Mouse (Mus musculus) left cerebral cortex, adult 2 months (tissue): ENCODE measurements at regions not wholly inside any gene's neighbourhood (a gene's known extent, or its start where the extent isn't known, plus 50 kb on each side); places are given as distances from the start of the nearest gene placed in this dataset.

Source experiments
- DNase-seq, 2 experiments: peaks; one replicate each; pipeline ENCODE4 v3.0.0; 2021 to 2022; ENCODE audit warnings: low spot score in 2 of 2, mixed read lengths in 1 of 2; ENCODE audit errors: extremely low spot score in 1 of 2
- H3K27ac ChIP-seq: fragments of 200-600 bp; 2 replicates; pipeline ENCODE4 v1.8.1; 2022
- H3K4me3 ChIP-seq: fragments of 200-600 bp; 2 replicates; pipeline ENCODE4 v1.8.1; 2022
- CTCF ChIP-seq: fragments of 200-600 bp; IDR thresholded peaks from 2 replicates; pipeline ENCODE4 v1.8.1; 2022; ENCODE audit warnings: antibody characterized with exemption, mild to moderate bottlenecking, moderate library complexity
- intact Hi-C: fragments of 180-260 bp; cut with DNase I; formaldehyde crosslinking; loops from one replicate; pipeline ENCODE4 v1.15.1; 2025

DNA sequence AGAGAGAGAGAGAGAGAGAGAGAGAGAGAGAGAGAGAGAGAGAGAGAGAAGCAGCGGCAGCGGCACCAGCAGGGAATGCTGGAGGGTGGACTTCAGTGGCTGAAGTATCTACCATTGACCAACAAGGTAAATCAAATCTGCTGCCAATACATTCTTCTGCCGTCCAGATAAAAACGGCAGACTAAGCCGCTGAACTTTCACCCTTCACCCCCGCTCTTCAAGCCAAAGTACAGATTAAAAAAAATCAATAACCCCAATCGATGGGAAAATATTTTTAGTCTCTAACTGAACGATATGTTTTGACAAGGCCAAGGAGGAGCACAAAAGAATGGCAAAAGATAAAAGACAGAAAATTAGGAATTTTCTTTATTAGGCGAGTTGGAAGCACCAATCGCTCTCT, 205.3 kb upstream of the Onecut1 start:
- intact Hi-C loops, result no loop called here
- H3K4me3 ChIP-seq, result no peak overlapping the region

GRCm38 (mm10) chr9:74671356-74671952, 190.3 kb upstream of the Onecut1 start:
- DNase-seq, result no peak
- intact Hi-C loops, result no loop called here
- TF ChIP-seq CTCF, result no peak
- Histone ChIP-seq H3K27ac (no peak overlapping the region), H3K4me3 (no peak overlapping the region)

More for the DNA sequence above, 205.3 kb upstream of the Onecut1 start:
- no peak for TF ChIP-seq CTCF
- H3K27ac ChIP-seq, result no peak overlapping the region
- DNase-seq, result no peak

- intact Hi-C loops, result no loop called here
- no peak for DNase-seq
- no peak overlapping the region for H3K4me3 ChIP-seq
- no peak for TF ChIP-seq CTCF
- H3K27ac ChIP-seq, result no peak overlapping the region
Observed at GRCm38 (mm10) chr9:74672261-74672660, 189.5 kb upstream of the Onecut1 start.

GRCm38 (mm10) chr9:74698229-74698628, 163.5 kb upstream of the Onecut1 start:
- no peak for DNase-seq
- intact Hi-C loops, result no loop called here
- TF ChIP-seq CTCF, result no peak
- no peak overlapping the region for H3K4me3 ChIP-seq
- H3K27ac ChIP-seq, result no peak overlapping the region

DNA sequence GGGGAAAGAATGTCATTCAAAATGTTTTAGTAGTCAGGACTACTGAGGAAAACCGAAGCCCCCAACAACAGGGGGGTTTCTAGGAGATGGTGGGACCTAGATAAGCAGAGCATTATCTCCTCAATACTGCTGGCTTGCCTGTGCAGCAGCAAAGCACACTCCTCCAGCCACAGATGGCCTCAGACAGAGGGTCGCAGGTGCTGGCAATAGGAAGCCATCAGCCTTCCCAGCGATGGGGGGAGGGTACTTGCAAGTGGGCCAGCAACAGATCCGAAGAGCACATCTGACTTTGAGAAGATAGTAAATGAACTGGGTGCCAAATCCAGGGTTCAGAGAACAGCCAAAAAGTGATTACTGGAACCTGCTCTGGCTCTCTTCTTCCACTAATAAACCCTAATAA, 156.0 kb upstream of the Onecut1 start:
- intact Hi-C loops, result no loop called here
- H3K4me3 ChIP-seq, result no peak overlapping the region
- no peak for DNase-seq
- no peak for TF ChIP-seq CTCF
- no peak overlapping the region for H3K27ac ChIP-seq

DNA sequence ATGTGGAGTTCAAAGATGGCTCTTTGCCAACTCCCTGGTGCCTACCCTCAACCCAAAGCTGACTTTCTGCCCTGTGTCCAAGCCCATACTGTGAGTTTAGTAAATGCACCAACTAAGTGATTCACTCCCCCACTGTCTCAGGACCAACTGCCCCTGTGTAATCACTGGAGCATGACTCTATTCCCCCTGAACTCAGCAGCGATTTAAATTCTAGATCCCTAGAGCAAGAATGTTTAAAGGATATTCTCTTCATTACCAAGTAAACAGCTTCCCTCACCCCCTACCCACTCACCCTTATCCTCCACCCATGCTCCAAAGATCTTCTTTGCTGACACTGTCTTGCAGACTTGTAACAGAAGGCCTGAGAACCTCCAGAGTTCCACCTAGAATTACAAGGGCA, 154.1 kb upstream of the Onecut1 start:
- intact Hi-C loops, result no loop called here
- no peak for DNase-seq
- Histone ChIP-seq H3K4me3 (no peak overlapping the region), H3K27ac (no peak overlapping the region)
- TF ChIP-seq CTCF, result no peak

DNA sequence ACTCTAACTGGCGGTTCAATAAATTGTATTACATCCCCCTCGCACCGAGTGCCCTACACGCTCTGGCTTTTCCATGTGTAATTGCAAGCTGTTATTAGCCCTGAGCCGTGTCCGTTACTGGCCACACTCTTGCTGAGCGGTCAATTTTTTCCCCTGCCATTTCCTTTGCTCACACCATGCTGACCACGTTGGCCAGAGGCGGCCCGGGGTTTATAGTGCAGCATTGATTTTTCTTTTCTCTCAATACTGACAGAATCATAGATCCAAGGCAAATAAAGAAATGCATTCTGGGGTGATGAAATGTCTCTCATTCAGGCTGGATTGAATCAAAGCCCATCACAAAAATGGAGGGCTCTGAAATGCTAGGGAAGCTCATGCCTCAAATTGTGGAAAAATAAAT, 150.0 kb upstream of the Onecut1 start:
- intact Hi-C loops, result no loop called here
- no peak overlapping the region for H3K27ac ChIP-seq
- no peak for TF ChIP-seq CTCF
- no peak for DNase-seq
- H3K4me3 ChIP-seq, result no peak overlapping the region

DNA sequence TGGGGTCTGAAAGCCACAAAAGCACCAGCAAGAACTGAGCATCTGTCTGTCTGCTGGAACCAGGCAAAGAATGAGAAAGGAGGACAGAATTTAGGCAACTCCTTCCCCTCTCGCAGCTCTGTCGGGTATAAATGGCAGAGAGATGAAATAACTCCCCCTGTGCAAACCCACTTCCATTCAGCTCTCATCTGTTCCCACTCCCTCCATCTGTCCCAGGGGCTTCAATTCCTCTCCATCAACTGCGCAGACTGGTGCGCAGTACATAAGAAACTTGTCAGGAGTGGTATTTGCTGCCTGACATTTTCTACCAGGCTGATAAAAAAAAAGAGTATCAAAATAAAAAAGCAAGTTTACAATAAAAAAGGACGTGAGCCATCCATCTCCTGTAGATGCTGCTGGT, 129.3 kb upstream of the Onecut1 start:
- Histone ChIP-seq H3K4me3 (no peak overlapping the region), H3K27ac (no peak overlapping the region)
- TF ChIP-seq CTCF, result no peak
- DNase-seq, result no peak
- intact Hi-C loops, result no loop called here

GRCm38 (mm10) chr9:74741949-74742348, 119.8 kb upstream of the Onecut1 start:
- intact Hi-C loops, result no loop called here
- Histone ChIP-seq H3K27ac (no peak overlapping the region), H3K4me3 (no peak overlapping the region)
- no peak for DNase-seq
- no peak for TF ChIP-seq CTCF

DNA sequence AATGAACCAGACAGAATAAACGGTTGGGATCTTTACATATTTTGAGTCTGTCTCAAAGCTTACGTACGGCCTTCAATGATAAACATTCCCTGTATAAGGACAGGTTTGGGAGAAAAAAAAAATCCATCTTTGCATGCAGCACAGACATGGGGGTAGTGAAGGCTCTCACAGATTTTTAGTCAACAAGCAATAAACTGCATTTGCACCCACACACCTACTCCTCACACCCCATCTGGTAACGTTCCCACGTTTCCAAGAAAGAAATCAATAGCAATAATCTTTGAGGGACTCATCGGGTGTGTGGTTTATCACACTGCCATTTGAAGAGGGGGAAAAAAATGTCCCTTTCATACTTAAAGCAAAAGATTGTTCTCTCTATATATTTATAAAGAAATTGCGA, 113.8 kb upstream of the Onecut1 start:
- H3K27ac ChIP-seq, result no peak overlapping the region
- intact Hi-C loops, result no loop called here
- no peak for TF ChIP-seq CTCF
- no peak for DNase-seq
- no peak overlapping the region for H3K4me3 ChIP-seq

GRCm38 (mm10) chr9:74758025-74758424, 103.7 kb upstream of the Onecut1 start:
- DNase-seq, result no peak
- TF ChIP-seq CTCF, result no peak
- Histone ChIP-seq H3K27ac (no peak overlapping the region), H3K4me3 (no peak overlapping the region)
- intact Hi-C loops, result no loop called here

- intact Hi-C loops, result no loop called here
- Histone ChIP-seq H3K4me3 (no peak overlapping the region), H3K27ac (no peak overlapping the region)
- DNase-seq, result no peak
- TF ChIP-seq CTCF, result no peak
Observed at GRCm38 (mm10) chr9:74758876-74759275, 102.8 kb upstream of the Onecut1 start.

GRCm38 (mm10) chr9:74780419-74780818, 81.3 kb upstream of the Onecut1 start:
- TF ChIP-seq CTCF, result no peak
- Histone ChIP-seq H3K4me3 (no peak overlapping the region), H3K27ac (no peak overlapping the region)
- no peak for DNase-seq
- intact Hi-C loops, result no loop called here
